Mouse (Mus musculus) cortical plate, adult 2 months (tissue): ENCODE measurements around the gene Fbxl22.

Experiments used
- CTCF ChIP-seq: fragments of 200-500 bp; IDR thresholded peaks from 2 replicates; pipeline ENCODE4 v1.5.1; 2011; ENCODE audit warnings: mild to moderate bottlenecking, control low read depth, low read length; ENCODE audit not compliant: insufficient read depth; ENCODE audit errors: extremely low read depth
- POLR2A ChIP-seq: fragments of 200-500 bp; IDR thresholded peaks from 2 replicates; pipeline ENCODE4 v1.6.1; 2011; ENCODE audit warnings: mild to moderate bottlenecking, low read length, control low read depth; ENCODE audit not compliant: insufficient read depth; ENCODE audit errors: extremely low read depth

- TF ChIP-seq POLR2A (no peak), CTCF (no peak)
Observed at GRCm38 (mm10) chr9:66562215-66562614, 47.8 kb upstream of the Fbxl22 start.
